Mouse (Mus musculus) forebrain, embryonic 11.5 days (tissue): ENCODE data around the gene Tmx1. TPM values are rescaled to one million over a fixed set of nuclear protein-coding genes. Genes with fewer than 3 reads are reported as not detected.

ENCODE experiments used
- ATAC-seq: fragments of 200-750 bp; cut with Nextera tagmentation; replicated peaks from 2 replicates; pipeline ENCODE4 v1.8.0; 2017; ENCODE audit warnings: moderate TSS enrichment; ENCODE audit not compliant: low FRiP score
- DNase-seq: peaks from one replicate; pipeline ENCODE4 v3.0.0-alpha.2; 2017; ENCODE audit warnings: low spot score
- H3K27ac ChIP-seq: fragments of 300-500 bp; sonication (generic); 2 replicates; pipeline ENCODE4 v1.5.1; 2014; ENCODE audit warnings: low read depth, low read length
- H3K27me3 ChIP-seq: fragments of 300-500 bp; sonication (generic); 2 replicates; pipeline ENCODE4 v1.6.1; 2014; ENCODE audit warnings: mild to moderate bottlenecking, low read length, mixed read lengths; ENCODE audit not compliant: control insufficient read depth, insufficient read depth
- H3K36me3 ChIP-seq: fragments of 300-500 bp; sonication (generic); 2 replicates; pipeline ENCODE4 v1.6.1; 2014; ENCODE audit warnings: mild to moderate bottlenecking, low read length, moderate library complexity, mixed read lengths; ENCODE audit not compliant: control insufficient read depth, insufficient read depth
- H3K4me1 ChIP-seq: fragments of 300-500 bp; sonication (generic); replicated peaks from 2 replicates; pipeline ENCODE4 v1.6.1; 2014; ENCODE audit warnings: low read length, mixed read lengths; ENCODE audit not compliant: control insufficient read depth, insufficient read depth
- H3K4me2 ChIP-seq: fragments of 300-500 bp; sonication (generic); 2 replicates; pipeline ENCODE4 v1.6.1; 2014; ENCODE audit warnings: low read depth, mild to moderate bottlenecking, low read length, moderate library complexity, mixed read lengths; ENCODE audit not compliant: severe bottlenecking
- H3K4me3 ChIP-seq: fragments of 300-500 bp; sonication (generic); 2 replicates; pipeline ENCODE4 v1.5.1; 2014; ENCODE audit warnings: low read depth, low read length
- H3K9ac ChIP-seq: fragments of 300-500 bp; sonication (generic); 2 replicates; pipeline ENCODE4 v1.6.1; 2014; ENCODE audit warnings: low read length
- H3K9me3 ChIP-seq: fragments of 300-500 bp; sonication (generic); 2 replicates; pipeline ENCODE4 v1.6.1; 2016; ENCODE audit warnings: low read length, mixed read lengths; ENCODE audit not compliant: control insufficient read depth
- WGBS: fragments of 180-500 bp; shearing (Covaris S2); extraction: QIAGEN DNeasy Blood & Tissue Kit; methylation state at CpG from one replicate; pipeline ENCODE4 v1.1.7; 2014; 5-methylcytosine and 5-hydroxymethylcytosine counted together
- polyA plus RNA-seq: library from polyadenylated mRNA; unstranded; fragments of >200 nt; fragmentation: Nextera tagmentation; extraction: Ambion mirVana; gene quantifications from 2 replicates; pipeline ENCODE4 v1.2.1, GENCODE M21; 2014

Tmx1 gene
- polyA plus RNA-seq, 1 experiment from 2014 or later, result 124 TPM

GRCm38 (mm10) chr12:70475336-70475735, 22.4 kb downstream of the Tmx1 start:
- WGBS, result 88% methylated on average over 3 of the region's 3 CpGs
- DNase-seq (no peak), ATAC-seq (no peak)
- Histone ChIP-seq H3K36me3 (no peaks in the 10 kb centered on the region), H3K27me3 (no peaks in the 10 kb centered on the region), H3K4me3 (no peak overlapping the region), H3K9ac (no peak overlapping the region), H3K4me2 (no peak overlapping the region), H3K4me1 (no peaks in the 10 kb centered on the region), H3K27ac (no peak overlapping the region), H3K9me3 (no peaks in the 10 kb centered on the region)

- no peaks in the 10 kb centered on the region for H3K4me1 ChIP-seq
- H3K27me3 ChIP-seq, result no peaks in the 10 kb centered on the region
- no peak overlapping the region for H3K4me2 ChIP-seq
- WGBS, result 79% methylated on average over 16 of the region's 16 CpGs
- no peak for ATAC-seq
- no peaks in the 10 kb centered on the region for H3K36me3 ChIP-seq
- no peak overlapping the region for H3K4me3 ChIP-seq
- no peak overlapping the region for H3K27ac ChIP-seq
- H3K9ac ChIP-seq, result no peak overlapping the region
- no peaks in the 10 kb centered on the region for H3K9me3 ChIP-seq
- DNase-seq, result no peak
These were observed 24.1 kb downstream of the Tmx1 start for GRCm38 (mm10) chr12:70476884-70477576.

- Histone ChIP-seq H3K36me3 (no peaks in the 10 kb centered on the region), H3K4me2 (no peak overlapping the region), H3K9ac (no peak overlapping the region), H3K27ac (no peak overlapping the region), H3K4me1 (no peaks in the 10 kb centered on the region), H3K27me3 (no peaks in the 10 kb centered on the region), H3K9me3 (no peaks in the 10 kb centered on the region), H3K4me3 (no peak overlapping the region)
- DNase-seq (peak; percentile 77), ATAC-seq (peak; percentile 74; the same call in 1 of the 2 replicates)
- WGBS, result 76% methylated on average over 16 of the region's 16 CpGs
These were observed 24.8 kb downstream of the Tmx1 start for GRCm38 (mm10) chr12:70477593-70478287.

- no peak for ATAC-seq
- Histone ChIP-seq H3K4me1 (no peaks in the 10 kb centered on the region), H3K27me3 (no peaks in the 10 kb centered on the region), H3K9me3 (no peaks in the 10 kb centered on the region), H3K9ac (no peak overlapping the region), H3K27ac (no peak overlapping the region), H3K36me3 (no peaks in the 10 kb centered on the region), H3K4me3 (no peak overlapping the region), H3K4me2 (no peak overlapping the region)
- 91% methylated on average over 7 of the region's 7 CpGs for WGBS
- no peak for DNase-seq
These were observed 33.1 kb downstream of the Tmx1 start for GRCm38 (mm10) chr12:70485956-70486355.

- Histone ChIP-seq H3K36me3 (no peaks in the 10 kb centered on the region), H3K27me3 (no peaks in the 10 kb centered on the region), H3K27ac (no peak overlapping the region), H3K4me2 (no peak overlapping the region), H3K4me1 (no peaks in the 10 kb centered on the region), H3K9ac (no peak overlapping the region; the same call in 1 of the 2 replicates), H3K9me3 (no peaks in the 10 kb centered on the region), H3K4me3 (no peak overlapping the region)
- DNase-seq (no peak), ATAC-seq (no peak)
- WGBS, result 86% methylated on average over 6 of the region's 6 CpGs
These were observed 34.0 kb downstream of the Tmx1 start for GRCm38 (mm10) chr12:70486716-70487480.

GRCm38 (mm10) chr12:70492441-70492840, 39.5 kb downstream of the Tmx1 start:
- WGBS, result 94% methylated on average over 10 of the region's 10 CpGs

GRCm38 (mm10) chr12:70494494-70495281, 41.8 kb downstream of the Tmx1 start:
- H3K4me1 ChIP-seq, result no peaks in the 10 kb centered on the region; the same call in 1 of the 2 replicates
- no peaks in the 10 kb centered on the region for H3K27me3 ChIP-seq
- no peak overlapping the region for H3K9ac ChIP-seq
- no peaks in the 10 kb centered on the region; the same call in 1 of the 2 replicates for H3K9me3 ChIP-seq
- H3K4me2 ChIP-seq, result no peak overlapping the region
- no peak overlapping the region for H3K4me3 ChIP-seq
- WGBS, result 61% methylated on average over 10 of the region's 10 CpGs
- no peak overlapping the region for H3K27ac ChIP-seq
- no peaks in the 10 kb centered on the region for H3K36me3 ChIP-seq
- DNase-seq, result peak; percentile 66
- ATAC-seq, result peak; percentile 15; the same call in 1 of the 2 replicates

More at GRCm38 (mm10) chr12:70492441-70492840, 39.5 kb downstream of the Tmx1 start:
- ATAC-seq (no peak), DNase-seq (no peak)
- no peaks in the 10 kb centered on the region for H3K27me3 ChIP-seq
- no peak overlapping the region for H3K27ac ChIP-seq
- H3K9me3 ChIP-seq, result no peaks in the 10 kb centered on the region
- no peaks in the 10 kb centered on the region for H3K36me3 ChIP-seq
- no peak overlapping the region for H3K9ac ChIP-seq
- no peaks in the 10 kb centered on the region; the same call in 1 of the 2 replicates for H3K4me1 ChIP-seq
- no peak overlapping the region for H3K4me3 ChIP-seq
- H3K4me2 ChIP-seq, result no peak overlapping the region
